Mouse (Mus musculus): ENCODE data around the gene Aip. TPM values are rescaled to one million over a fixed set of nuclear protein-coding genes. Genes with fewer than 3 reads are reported as not detected.

Gene Aip
- polyA plus RNA-seq (2017; shearing (Covaris generic)) = 228 TPM

DNA sequence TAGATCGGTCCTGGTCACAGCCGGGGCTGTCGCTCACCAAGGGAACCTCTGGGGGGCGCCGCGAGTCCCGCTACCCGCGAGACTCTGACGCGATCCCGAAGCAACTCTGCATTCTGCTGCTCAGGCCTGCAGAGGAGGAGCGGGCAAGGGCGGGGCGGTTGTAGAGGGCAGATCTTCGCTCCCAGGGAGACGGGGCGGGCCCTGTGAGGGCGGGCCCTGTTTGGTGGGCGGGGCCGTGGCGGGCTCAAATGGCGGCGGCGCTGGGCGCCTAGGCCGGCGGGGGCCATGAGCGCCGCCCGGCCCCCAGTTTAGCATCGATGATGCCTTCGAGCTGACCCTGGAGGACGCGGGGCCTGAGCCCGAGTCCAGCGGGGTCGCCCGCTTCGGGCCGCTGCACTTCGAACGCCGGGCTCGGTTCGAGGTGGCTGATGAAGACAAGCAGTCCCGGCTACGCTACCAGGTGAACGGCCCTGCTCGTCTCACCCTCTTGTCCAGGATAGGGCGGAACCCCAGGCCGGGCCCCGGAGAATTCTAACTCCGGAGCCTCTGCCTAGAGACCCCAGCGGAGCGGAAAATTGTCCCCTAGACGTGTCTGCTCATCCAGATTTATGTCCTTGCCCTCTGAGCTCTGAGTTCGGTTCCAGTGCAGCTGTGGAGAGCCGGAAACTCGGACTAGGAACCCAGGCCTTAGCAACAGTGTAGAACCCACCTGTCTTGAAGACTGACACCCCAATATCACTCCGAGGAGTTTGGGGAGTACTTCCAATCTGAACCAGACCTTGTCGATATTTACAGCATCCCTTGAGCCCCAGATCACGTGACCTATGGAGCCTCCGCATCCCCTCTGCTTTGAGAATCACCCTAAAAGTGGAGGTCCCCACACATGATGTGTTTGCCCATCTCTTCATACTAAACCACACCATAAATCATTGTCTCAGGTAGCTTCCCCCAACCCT, at the start of gene Aip:
TSS of gene Aip (minus strand) at position 118 of the 956 bp plus-strand sequence.

DNA sequence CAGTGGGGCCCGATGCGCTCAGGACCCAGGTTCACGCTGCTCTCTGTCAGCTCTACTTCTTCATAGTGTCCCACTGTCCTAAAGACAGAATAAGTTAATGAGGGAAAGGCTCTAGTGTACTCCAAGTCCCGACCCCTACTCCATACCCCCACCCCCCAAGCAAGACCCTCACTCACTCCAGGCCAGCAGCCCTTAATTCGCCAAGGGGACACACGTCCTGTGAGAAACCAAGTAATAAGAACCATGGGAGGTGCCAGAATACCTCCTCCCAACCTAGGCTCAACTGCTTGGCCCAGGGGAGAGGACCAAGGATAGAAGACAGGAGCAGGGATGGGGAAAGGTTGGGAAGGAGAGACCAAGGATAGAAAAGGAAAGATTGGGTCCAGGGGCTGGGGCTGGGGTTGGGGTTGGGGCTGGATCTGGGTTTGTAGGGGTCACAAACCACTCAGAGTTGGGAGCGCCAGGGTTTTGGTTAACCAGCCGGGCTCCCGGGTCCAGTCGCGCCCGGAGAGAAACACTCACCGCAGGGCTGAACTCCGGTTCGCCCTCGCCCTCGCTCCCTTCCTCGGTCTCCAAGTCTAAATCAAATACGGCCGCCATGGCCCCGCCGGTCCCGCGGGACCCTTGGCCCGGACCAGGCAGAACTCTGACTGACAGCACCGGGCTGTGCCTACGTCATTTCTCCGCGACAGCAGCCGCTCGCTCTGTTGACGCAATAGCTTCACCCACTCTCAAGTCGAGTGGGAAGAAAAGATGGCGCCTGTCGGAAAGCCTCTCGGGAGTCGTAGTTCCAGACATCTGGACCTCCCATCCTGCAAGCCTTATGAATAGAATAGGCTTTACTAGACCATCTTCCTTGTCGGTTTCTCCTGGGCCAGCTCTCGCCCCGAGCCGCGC, 37.2 kb upstream of the Aip start, which contains the start of gene Rps6kb2:
TSS of gene Rps6kb2 (minus strand) at position 709 of the 897 bp plus-strand sequence.

DNA sequence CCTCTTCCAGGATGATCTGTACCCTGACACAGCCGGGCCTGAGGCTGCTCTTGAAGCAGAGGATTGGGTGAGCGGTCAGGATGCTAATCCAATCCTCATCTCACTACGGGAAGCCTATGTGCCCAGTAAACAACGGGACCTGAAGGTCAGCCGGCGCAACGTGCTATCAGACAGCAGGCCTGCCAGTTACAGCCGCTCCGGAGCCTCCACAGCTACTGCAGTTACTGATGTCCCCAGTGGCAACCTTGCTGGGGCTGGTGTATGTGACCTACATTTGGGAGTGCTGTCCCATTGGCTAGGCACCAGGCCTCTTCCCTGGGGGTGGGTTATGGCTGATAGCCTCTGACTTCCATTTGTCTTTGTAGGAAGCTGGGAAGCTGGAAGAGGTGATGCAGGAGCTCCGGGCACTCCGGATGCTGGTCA, 27.6 kb upstream of the Aip start, which contains the start of gene Ptprcap:
TSS of gene Ptprcap (plus strand) at position 373 of the 423 bp plus-strand sequence.

DNA sequence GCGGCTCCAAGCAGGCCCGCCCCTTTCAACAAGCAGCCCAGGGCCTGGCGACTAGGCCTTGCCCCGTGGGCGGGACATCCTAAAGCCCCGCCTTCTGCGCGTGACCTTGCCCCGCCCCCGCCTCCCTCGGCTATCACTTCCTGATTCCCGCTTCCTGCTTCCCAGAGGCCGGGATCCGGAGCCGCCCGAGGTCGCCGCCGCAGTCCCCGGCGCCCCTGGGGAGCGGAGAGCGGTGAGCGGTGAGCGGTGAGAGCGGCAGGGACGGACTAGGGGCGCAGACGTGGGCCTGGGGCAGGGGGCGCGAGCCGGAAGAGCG, 22.8 kb upstream of the Aip start, which contains the start of gene Coro1b:
TSS of gene Coro1b (plus strand) at position 129 of the 316 bp plus-strand sequence.

DNA sequence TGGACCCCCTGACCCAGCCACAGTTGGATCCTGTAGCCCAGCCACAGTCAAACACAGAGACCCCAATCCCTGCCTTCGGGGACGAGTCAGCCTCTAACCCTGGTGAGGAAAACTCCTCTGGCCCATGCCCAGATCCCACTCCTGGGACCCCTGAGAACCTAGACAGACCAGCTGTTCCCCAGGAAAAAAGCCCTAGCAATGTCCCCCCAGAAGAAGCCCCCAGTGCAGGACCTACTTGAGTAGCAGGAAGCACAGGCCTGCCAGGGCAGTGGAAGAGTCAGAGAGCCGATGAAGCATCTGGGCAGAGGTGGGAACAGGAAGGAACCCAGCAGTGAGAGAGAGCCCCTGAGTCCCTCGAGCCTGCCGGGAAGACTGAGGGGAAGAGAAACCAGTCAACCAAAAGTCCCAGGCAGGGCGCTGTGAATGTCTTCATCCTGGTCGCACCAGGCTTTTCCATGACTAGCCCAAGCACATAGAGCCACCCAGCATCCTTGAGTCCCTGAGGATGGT, 18.2 kb upstream of the Aip start, which contains the start of gene Cabp4:
TSS of gene Cabp4 (minus strand) at position 275 of the 510 bp plus-strand sequence.

DNA sequence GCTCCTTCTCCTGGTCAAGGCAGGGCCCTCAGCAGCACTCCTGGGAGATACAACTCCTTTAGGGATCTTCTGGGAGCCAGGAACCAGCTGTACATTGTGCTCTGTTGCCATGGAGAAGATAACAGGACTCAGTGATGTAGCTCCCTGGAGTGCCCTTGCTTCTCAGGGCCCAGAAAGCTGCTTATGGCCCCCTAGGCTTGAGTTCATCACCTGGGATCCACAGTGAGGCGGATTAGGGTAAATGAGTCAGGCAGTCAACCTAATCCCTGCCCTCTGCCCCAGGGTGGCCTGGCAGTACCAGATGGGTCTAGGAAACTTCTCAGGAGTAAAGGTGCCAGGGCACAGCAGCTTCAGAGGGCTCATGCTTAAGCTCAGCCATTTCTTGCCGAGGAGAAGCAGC, 13.8 kb upstream of the Aip start, which contains the start of gene Gpr152:
TSS of gene Gpr152 (plus strand) at position 342 of the 400 bp plus-strand sequence.

DNA sequence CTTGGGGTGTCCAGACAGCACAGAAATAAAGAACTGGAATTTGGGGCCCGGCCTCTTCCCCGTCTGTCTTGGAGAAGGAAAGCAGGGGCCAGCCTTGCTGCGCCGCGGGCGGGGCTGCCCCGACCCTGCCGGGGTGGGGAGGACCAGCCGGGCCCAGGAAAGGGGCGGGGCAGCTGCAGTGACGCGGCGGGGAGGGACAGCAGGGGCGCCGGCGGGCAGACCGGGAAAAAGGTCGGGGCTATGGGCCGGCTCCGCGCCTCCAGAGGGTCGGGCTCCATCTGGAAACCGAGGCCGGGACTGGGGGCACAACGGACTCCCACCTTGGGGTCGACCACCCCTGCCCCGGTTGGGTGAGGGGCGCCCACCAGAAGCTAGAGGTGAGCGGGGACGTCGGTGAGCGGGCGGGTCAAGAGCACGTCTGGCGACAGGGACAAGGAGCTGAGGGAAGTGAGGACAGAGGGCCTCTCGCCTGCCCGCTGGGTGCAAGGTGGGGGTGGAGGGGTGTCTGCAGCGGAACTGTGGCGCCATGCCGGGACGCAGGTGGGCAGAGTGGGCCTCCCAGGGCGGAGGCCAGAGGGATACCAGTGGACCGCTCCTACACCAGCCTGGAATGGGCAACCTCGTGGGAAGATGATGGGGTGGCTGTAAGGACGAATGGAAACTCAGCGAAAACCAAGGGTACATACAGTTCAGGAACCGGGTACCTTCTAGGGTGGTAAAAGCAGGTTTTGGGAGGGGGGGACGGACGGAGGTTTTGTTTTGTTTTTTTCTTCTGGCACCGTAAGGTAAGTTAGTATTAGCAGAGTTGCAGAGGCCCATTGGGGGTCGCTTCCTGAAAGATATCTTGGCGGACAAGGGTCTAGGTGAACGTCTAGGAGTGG, 25.6 kb downstream of the Aip start, which contains the start of gene Pitpnm1:
TSS of gene Pitpnm1 (plus strand) at position 162 of the 881 bp plus-strand sequence.

DNA sequence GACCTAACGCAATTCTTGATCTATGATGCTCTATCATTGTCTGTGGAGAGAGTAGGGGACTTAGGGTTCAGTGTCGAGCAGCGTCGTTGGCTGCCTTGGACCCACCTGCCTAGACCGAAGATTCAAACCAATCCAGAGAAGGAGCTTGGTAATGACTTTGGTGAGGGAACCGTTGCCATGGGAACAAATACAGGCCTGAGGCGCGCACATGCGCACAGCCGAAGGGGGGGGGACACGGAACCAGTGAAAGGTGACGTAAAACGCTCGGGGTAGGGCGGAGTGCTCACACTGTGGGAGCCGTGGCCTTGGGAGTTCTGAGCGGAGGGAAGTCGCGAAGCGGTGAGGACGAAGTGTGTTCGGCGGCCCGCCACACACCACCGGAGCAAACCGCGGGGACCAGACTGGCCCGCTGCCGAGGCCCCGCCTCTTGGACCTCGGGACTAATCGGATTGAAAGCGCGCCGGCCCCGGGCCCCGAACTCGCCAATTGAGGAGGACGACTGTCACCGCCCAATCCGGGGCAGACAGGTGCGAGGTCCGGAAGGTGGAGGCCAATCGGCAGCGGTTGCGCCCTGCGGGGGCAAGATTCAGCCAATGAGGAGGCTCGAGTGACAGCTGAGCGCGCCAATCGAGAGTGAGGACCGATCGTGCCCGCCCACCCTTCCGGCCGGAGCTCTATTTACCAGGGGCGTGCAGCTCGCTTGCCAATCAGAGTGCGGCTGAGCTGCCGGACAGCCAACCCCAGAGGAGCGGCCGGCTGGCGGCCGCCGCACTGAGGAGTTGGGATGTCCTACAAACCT, 28.8 kb downstream of the Aip start, which contains the start of gene Cdk2ap2:
TSS of gene Cdk2ap2 (plus strand) at position 541 of the 799 bp plus-strand sequence.

DNA sequence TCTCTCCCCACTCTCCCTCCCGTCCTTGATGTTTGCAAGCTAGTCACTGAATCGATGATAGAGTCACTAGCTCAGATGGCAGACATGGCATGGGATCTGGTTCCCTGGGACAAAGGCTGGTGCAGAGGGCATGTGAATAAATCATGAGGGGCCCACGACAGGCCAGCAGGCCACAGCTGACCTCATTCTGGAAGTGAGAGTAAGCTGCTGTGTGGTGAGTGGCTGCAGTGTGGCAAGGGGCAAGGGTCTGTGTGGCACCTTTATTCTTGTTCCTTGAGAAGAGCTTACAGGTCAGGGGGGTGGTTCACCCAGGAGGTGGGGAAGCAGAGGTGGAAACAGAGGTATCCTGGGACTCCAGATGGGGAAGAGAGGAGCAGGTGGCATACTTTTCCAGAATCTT, 44.3 kb downstream of the Aip start, which contains the start of gene Cabp2:
TSS of gene Cabp2 (plus strand) at position 185 of the 400 bp plus-strand sequence.

Other genes starting within 250 kb of the Aip start
- 63.1 TPM for gene Tcirg1, start 218.7 kb downstream of the Aip start, polyA plus RNA-seq (2017; shearing (Covaris generic))
- 259 TPM for gene Ndufs8, start 213.1 kb downstream of the Aip start, polyA plus RNA-seq (2017; shearing (Covaris generic))
- gene Aldh3b1, start 196.1 kb downstream of the Aip start, polyA plus RNA-seq (2017; shearing (Covaris generic)) = 0.29 TPM
- gene Unc93b1, start 190.7 kb downstream of the Aip start, polyA plus RNA-seq (2017; shearing (Covaris generic)) = 47.5 TPM
- not detected for gene Aldh3b3, start 167.2 kb downstream of the Aip start, polyA plus RNA-seq (2017; shearing (Covaris generic))
- gene Aldh3b2, start 153.5 kb downstream of the Aip start, polyA plus RNA-seq (2017; shearing (Covaris generic)) = not detected
- 0.71 TPM for gene Acy3, start 139.3 kb downstream of the Aip start, polyA plus RNA-seq (2017; shearing (Covaris generic))
- not detected for gene Tbx10, start 133.1 kb downstream of the Aip start, polyA plus RNA-seq (2017; shearing (Covaris generic))
- 9.1 TPM for gene Nudt8, start 125.3 kb downstream of the Aip start, polyA plus RNA-seq (2017; shearing (Covaris generic))
- 1.4 TPM for gene Gm49405, start 125.2 kb downstream of the Aip start, polyA plus RNA-seq (2017; shearing (Covaris generic))
- gene Doc2g, start 122.5 kb downstream of the Aip start, polyA plus RNA-seq (2017; shearing (Covaris generic)) = 2.1 TPM
- 169 TPM for gene Ndufv1, start 113.1 kb downstream of the Aip start, polyA plus RNA-seq (2017; shearing (Covaris generic))
- 708 TPM for gene Gstp1, start 87.9 kb downstream of the Aip start, polyA plus RNA-seq (2017; shearing (Covaris generic))
- 3.2 TPM for gene Gstp2, start 79.8 kb downstream of the Aip start, polyA plus RNA-seq (2017; shearing (Covaris generic))
- 149 TPM for gene Gstp3, start 66.3 kb downstream of the Aip start, polyA plus RNA-seq (2017; shearing (Covaris generic))
- not detected for gene Cabp2, start 44.3 kb downstream of the Aip start, polyA plus RNA-seq (2017; shearing (Covaris generic))
- 1,029 TPM for gene Cdk2ap2, start 28.7 kb downstream of the Aip start, polyA plus RNA-seq (2017; shearing (Covaris generic))
- gene Pitpnm1, start 25.9 kb downstream of the Aip start, polyA plus RNA-seq (2017; shearing (Covaris generic)) = 346 TPM
- not detected for gene Gpr152, start 13.9 kb upstream of the Aip start, polyA plus RNA-seq (2017; shearing (Covaris generic))
- gene Cabp4, start 18.2 kb upstream of the Aip start, polyA plus RNA-seq (2017; shearing (Covaris generic)) = 0.38 TPM
- gene Coro1b, start 22.8 kb upstream of the Aip start, polyA plus RNA-seq (2017; shearing (Covaris generic)) = 424 TPM
- gene Ptprcap, start 27.7 kb upstream of the Aip start, polyA plus RNA-seq (2017; shearing (Covaris generic)) = 1,706 TPM
- gene Rps6kb2, start 37.5 kb upstream of the Aip start, polyA plus RNA-seq (2017; shearing (Covaris generic)) = 58.8 TPM
- gene Carns1, start 49.6 kb upstream of the Aip start, polyA plus RNA-seq (2017; shearing (Covaris generic)) = 11.0 TPM
- gene Tbc1d10c, start 65.4 kb upstream of the Aip start, polyA plus RNA-seq (2017; shearing (Covaris generic)) = 828 TPM
- 1,287 TPM for gene Ppp1ca, start 66.2 kb upstream of the Aip start, polyA plus RNA-seq (2017; shearing (Covaris generic))
- 82.8 TPM for gene Rad9a, start 75.8 kb upstream of the Aip start, polyA plus RNA-seq (2017; shearing (Covaris generic))
- gene Clcf1, start 88.4 kb upstream of the Aip start, polyA plus RNA-seq (2017; shearing (Covaris generic)) = 39.2 TPM
- not detected for gene AC109138.7, start 88.5 kb upstream of the Aip start, polyA plus RNA-seq (2017; shearing (Covaris generic))
- 139 TPM for gene Pold4, start 106.0 kb upstream of the Aip start, polyA plus RNA-seq (2017; shearing (Covaris generic))
- gene Ssh3, start 143.3 kb upstream of the Aip start, polyA plus RNA-seq (2017; shearing (Covaris generic)) = 1.5 TPM
- 3.8 TPM for gene Ankrd13d, start 157.3 kb upstream of the Aip start, polyA plus RNA-seq (2017; shearing (Covaris generic))
- 52.5 TPM for gene Grk2, start 180.4 kb upstream of the Aip start, polyA plus RNA-seq (2017; shearing (Covaris generic))